Mouse (Mus musculus): Measurements from ENCODE around the gene Mex3b. TPM values are rescaled to one million over a fixed set of nuclear protein-coding genes. Genes with fewer than 3 reads are reported as not detected.

The Mex3b gene
- polyA plus RNA-seq, 1 experiment from 2014 or later = 14.8 TPM

DNA sequence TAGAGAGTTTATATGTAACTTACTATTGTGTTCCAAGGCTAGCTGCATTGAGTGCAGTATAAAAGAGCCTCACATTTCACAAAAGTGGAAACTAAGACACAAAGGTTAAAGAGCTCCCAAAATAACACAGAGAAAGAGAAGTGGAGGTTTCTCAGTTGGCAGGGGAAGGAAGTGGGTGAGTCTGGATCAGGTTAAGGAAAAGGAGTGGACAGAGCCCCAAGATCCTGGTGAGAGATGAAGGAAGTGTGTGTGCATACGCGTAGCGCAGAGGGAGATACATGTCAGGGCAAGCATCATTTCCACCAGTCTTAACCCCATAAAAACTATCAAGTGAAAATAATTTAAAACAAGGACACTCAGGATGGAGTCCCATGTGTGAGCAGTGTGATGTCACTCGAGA is 15.5 kb upstream of the Mex3b start:
- no peak for DNase-seq (ENCODE audit: low spot score)
- Histone ChIP-seq H3K4me1 (peaks cover 7% of the 10 kb centered on the region; the same call in 1 of the 2 replicates), H3K9me3 (no peaks in the 10 kb centered on the region), H3K27ac (no peak overlapping the region), H3K36me3 (no peaks in the 10 kb centered on the region), H3K27me3 (ENCODE audit: insufficient read depth, poor library complexity, severe bottlenecking) (0 out of 2 replicates have a peak, but pooled peaks cover 8% of the 10 kb centered on the region), H3K4me3 (no peak overlapping the region)
- WGBS = 87% methylated on average over 4 of the region's 4 CpGs

DNA sequence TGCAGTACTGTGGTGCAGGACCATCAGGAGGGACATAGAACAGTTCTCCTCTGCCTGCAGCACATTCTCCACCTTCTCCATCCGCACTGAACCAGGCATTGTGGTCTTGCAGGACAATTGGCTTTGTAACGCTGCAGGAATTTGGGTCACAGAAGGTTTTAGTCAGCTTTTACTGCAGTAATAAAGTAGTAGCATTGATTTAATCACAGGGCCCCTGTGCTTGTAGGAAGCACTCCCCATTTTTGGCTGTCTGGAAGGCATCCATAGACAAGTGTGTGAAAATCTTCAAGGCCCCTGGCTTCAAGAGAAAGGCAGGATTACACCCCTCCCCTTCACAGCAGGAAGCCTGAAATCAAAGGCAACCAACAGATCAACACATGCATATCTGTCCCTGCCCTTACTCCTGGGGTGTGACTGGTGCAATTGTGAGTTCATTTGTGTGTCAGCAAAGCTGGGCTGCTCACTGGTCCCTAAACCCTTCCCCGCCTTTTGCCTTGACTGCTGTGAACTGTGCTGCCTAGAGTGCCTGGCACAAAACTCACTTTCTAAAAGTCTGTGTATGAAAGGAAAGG is 12.9 kb upstream of the Mex3b start:
- H3K27ac ChIP-seq = 0 out of 2 replicates have a peak overlapping the region, but pooled peaks have one; percentile 47
- peak; percentile 74 for DNase-seq (ENCODE audit: low spot score)

DNA sequence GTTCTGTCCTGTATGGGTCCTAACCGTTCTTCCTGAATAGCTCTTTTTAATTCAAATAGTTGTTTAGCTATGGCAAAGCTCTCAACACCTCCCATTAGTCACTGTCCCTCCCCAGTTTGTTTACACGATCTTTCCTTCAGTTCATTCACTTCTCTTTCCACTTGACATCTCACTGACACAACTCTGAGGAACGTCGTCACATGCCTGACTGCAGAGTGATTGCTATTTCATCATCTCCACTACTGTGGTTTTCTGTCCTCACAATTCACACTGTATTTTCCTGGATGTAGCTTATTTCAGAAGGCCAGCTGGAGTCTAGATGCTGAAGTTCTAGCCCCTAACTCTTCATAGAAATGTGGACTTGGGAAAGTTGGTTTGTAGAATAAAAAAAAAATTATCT is 8.5 kb upstream of the Mex3b start:
- 48% methylated on average over 4 of the region's 4 CpGs for WGBS

More for the DNA sequence above, 12.9 kb upstream of the Mex3b start:
- 0 out of 2 replicates have a peak, but pooled peaks cover 8% of the 10 kb centered on the region for H3K27me3 ChIP-seq (ENCODE audit: insufficient read depth, poor library complexity, severe bottlenecking)
- 31% methylated on average over 3 of the region's 3 CpGs for WGBS
- H3K4me3 ChIP-seq = no peak overlapping the region
- no peaks in the 10 kb centered on the region for H3K36me3 ChIP-seq
- peaks cover 7% of the 10 kb centered on the region; the same call in 1 of the 2 replicates for H3K4me1 ChIP-seq
- H3K9me3 ChIP-seq = no peaks in the 10 kb centered on the region

DNA sequence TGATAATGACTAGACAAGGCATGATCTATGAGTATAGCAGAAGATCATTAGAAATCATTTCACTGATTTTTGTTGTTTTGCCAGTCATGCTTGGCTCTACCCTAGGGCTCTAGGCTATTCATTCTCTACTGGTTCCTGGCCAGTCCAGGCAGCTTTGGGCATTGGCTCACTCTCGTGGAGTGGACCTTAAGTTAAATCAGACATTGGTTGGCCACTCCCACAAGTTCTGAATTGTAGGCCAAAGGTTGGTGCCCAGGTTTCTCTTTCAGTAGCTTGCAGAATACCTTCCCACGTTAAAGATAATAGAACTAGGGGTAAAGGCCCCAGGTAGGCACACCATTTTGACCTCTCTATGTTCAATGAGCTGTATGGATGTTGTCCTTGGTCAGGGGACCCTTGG is 6.5 kb upstream of the Mex3b start:
- no peak overlapping the region for H3K4me3 ChIP-seq
- H3K9me3 ChIP-seq = no peaks in the 10 kb centered on the region
- WGBS = 69% methylated on average over 2 of the region's 2 CpGs
- H3K27me3 ChIP-seq (ENCODE audit: insufficient read depth, poor library complexity, severe bottlenecking) = 0 out of 2 replicates have a peak, but pooled peaks cover 4% of the 10 kb centered on the region
- no peaks in the 10 kb centered on the region for H3K36me3 ChIP-seq
- peak; percentile 54 for DNase-seq (ENCODE audit: low spot score)
- no peak overlapping the region for H3K27ac ChIP-seq
- H3K4me1 ChIP-seq = no peaks in the 10 kb centered on the region

More for the DNA sequence above, 8.5 kb upstream of the Mex3b start:
- H3K4me1 ChIP-seq = peaks cover 7% of the 10 kb centered on the region; the same call in 1 of the 2 replicates
- H3K4me3 ChIP-seq = no peak overlapping the region
- DNase-seq (ENCODE audit: low spot score) = no peak
- H3K9me3 ChIP-seq = no peaks in the 10 kb centered on the region
- H3K36me3 ChIP-seq = no peaks in the 10 kb centered on the region
- 0 out of 2 replicates have a peak, but pooled peaks cover 8% of the 10 kb centered on the region for H3K27me3 ChIP-seq (ENCODE audit: insufficient read depth, poor library complexity, severe bottlenecking)
- H3K27ac ChIP-seq = no peak overlapping the region

DNA sequence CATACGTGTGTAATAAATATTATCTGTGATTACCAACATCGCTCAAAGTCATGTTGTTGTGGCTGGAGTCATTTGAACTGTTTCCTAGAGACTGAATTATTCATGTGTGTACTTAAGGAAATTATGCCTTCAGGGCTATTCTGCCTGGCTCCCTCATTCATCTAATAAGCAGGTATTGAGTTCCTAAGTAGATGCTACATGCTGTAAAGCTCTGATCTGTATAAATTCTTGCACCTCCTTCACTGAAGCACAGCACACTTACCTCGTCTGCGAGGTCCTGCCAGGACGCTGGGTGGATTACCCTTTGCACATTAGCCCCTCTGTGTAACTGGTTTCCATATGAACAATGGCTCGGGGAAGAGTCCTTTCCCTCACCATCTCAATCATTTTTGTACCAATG is 3.8 kb upstream of the Mex3b start:
- WGBS = 76% methylated on average over 6 of the region's 6 CpGs
- DNase-seq (ENCODE audit: low spot score) = peak; percentile 38
- H3K36me3 ChIP-seq = no peaks in the 10 kb centered on the region
- H3K27me3 ChIP-seq (ENCODE audit: insufficient read depth, poor library complexity, severe bottlenecking) = no peaks in the 10 kb centered on the region
- no peaks in the 10 kb centered on the region for H3K9me3 ChIP-seq
- H3K4me3 ChIP-seq = no peak overlapping the region
- H3K4me1 ChIP-seq = no peaks in the 10 kb centered on the region
- H3K27ac ChIP-seq = no peak overlapping the region

DNA sequence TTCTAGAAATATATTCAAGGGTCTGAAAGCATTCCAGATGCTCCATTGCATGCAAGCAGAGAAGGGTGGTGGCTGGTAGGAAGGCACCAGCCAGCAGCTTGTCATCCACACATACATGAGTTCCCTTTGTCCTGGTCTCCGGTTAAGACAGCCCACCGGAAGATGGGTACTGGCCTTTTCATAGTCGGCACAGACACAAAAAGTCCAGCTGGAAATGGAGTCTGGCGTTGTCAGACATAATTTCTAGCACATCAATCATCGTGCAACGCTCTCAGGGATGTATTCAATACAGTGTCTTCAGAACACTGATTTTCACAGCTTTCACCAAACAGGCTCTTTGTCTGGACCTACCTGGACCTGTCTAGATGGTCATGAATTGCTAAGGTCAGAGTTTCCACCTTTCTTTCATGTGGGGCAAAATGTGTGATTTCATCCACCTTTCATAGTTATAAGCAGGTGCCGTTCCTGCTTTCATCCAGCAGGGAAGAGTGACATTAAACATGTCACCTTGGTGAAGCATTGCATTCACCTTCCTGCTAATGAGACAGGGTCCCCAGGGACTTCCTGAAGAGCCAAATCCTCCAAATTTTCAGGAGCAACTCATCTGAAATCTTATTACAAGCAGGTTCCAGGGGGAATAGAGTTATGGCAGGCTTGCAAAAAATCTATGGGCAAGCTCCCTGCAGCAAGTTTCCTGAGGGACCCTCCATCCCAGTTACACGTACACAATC is 2.7 kb upstream of the Mex3b start:
- peak; percentile 35 for DNase-seq (ENCODE audit: low spot score)
- Histone ChIP-seq H3K4me3 (peak overlapping the region; percentile 94; the same call in 1 of the 2 replicates), H3K9me3 (no peaks in the 10 kb centered on the region), H3K27me3 (ENCODE audit: insufficient read depth, poor library complexity, severe bottlenecking) (no peaks in the 10 kb centered on the region), H3K4me1 (peaks cover 10% of the 10 kb centered on the region), H3K36me3 (peaks cover 6% of the 10 kb centered on the region), H3K27ac (peak overlapping the region; percentile 99; the same call in 1 of the 2 replicates)
- WGBS = 63% methylated on average over 8 of the region's 8 CpGs

DNA sequence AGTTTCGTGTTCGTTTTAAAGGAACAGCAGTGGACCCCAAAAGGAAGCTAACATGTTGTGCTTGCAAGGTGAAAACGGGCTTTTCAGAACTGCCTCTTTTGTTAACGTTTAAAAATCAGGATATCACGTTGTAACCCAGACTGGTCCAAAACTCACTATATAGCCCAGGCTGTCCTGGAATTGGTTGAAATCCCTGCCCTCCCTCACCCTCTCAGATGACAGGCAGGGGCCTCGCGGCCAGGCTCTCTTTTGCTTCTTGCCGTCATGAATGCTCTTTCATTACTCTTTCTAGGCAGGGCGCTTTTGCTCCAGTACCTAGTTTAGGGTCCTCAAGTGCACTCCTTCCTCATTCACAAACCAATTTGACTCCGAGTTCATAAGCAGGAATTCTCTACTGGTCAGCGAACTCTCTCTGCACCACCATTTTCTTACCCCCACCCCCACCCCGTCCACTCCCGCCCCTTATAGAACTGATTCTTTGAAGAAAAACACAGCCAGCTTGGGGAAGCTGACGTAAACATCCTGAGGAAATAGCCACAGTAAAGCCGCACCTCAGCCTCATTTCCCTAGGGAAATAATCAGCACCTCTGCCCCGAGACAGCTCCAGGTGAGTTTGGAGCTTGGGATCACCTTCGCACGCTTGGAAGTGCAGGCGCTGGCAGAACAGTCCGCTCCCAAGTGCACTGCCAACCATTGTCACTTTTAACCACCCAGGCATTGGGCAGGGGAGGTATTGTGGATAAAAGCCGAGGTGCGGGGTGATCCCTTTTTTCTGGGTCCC is 2.0 kb upstream of the Mex3b start:
- peaks cover 14% of the 10 kb centered on the region for H3K36me3 ChIP-seq
- H3K27me3 ChIP-seq (ENCODE audit: insufficient read depth, poor library complexity, severe bottlenecking) = no peaks in the 10 kb centered on the region
- DNase-seq (ENCODE audit: low spot score) = no peak
- H3K4me3 ChIP-seq = peak overlapping the region; percentile 94
- peaks cover 17% of the 10 kb centered on the region for H3K4me1 ChIP-seq
- H3K27ac ChIP-seq = peak overlapping the region; percentile 99
- 2% methylated on average over 22 of the region's 22 CpGs for WGBS
- H3K9me3 ChIP-seq = no peaks in the 10 kb centered on the region

DNA sequence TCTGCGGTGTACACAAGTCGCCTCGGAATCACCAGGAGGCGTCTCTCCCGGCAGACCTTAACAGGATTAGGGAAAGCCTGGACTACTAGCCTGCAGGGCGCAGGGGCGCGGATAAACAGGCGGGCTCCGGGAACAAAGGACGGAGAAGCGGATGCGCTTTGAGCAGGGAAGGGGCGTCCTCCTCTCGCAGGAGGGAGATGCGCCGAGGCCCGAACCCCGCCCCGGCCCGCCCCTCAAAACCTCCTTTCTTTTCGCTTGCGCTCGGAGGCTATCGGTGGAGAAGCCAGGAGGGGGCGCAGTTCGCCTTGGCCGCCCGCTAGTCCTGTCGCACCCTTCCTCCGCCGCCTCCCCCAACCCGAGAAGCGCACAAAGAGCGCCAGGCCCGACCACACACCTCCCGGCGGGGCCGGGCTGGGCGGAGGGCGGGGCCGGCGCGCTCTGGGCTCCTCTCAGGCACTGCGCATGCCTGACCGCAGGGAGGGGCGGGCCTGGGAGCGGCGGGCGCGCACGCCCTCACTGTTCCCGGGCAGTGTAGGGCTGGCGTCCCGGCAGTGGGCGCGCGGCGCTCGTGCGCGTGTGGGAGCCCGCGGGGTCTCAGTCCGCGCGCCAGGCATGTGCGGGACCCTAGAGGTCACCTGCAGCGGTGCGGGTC is 1.2 kb upstream of the Mex3b start:
- peaks cover 14% of the 10 kb centered on the region for H3K36me3 ChIP-seq
- peak overlapping the region; percentile 99 for H3K27ac ChIP-seq
- under 1% methylated on average over 64 of the region's 70 CpGs for WGBS
- peak; percentile 97 for DNase-seq (ENCODE audit: low spot score)
- H3K9me3 ChIP-seq = no peaks in the 10 kb centered on the region
- peaks cover 20% of the 10 kb centered on the region for H3K4me1 ChIP-seq
- peak overlapping the region; percentile 94 for H3K4me3 ChIP-seq
- H3K27me3 ChIP-seq (ENCODE audit: insufficient read depth, poor library complexity, severe bottlenecking) = no peaks in the 10 kb centered on the region

DNA sequence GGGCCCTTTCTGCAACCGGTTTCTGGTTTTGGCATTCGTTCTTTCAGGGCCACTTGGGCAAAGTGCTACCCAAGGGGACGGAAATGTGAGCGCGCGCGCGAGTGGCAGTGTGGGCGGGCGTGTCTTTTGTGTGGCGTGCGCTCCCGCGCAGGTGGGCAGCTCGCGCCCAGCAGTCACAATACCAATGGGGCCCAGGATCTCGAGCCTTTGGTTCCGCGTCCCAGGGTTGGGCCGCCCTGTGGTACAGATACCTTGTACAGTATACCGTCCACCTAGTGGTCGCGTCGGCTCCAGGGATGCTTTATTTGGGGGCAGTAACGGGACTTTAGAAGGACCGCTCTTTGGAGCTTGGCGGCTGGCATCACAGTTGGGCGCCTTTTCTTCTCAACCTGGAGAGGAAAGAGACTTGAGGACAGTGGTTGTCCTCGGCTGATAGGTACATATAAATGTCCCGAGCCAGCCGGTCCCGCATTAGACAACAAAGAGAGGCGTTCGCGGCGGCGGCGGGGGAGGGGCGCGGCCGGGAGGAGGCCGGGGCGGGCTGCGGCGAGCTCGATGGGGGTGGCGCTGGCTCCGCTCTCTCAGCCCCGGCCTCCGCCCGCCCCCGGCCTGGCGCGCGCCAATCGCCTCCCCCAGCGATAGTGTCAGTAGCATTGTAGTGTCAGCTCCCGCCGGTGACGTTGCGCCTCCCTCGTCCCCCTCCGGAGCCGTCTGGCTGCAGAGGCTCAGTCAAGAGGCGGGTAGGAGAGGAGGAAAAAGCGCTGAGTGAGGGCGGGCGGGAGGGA is 455 bp upstream of the Mex3b start:
- Histone ChIP-seq H3K4me1 (peaks cover 21% of the 10 kb centered on the region), H3K9me3 (no peaks in the 10 kb centered on the region), H3K4me3 (peak overlapping the region; percentile 94), H3K27ac (peak overlapping the region; percentile 99), H3K36me3 (peaks cover 14% of the 10 kb centered on the region), H3K27me3 (ENCODE audit: insufficient read depth, poor library complexity, severe bottlenecking) (no peaks in the 10 kb centered on the region)
- peak; percentile 98 for DNase-seq (ENCODE audit: low spot score)
- under 1% methylated on average over 64 of the region's 68 CpGs for WGBS

DNA sequence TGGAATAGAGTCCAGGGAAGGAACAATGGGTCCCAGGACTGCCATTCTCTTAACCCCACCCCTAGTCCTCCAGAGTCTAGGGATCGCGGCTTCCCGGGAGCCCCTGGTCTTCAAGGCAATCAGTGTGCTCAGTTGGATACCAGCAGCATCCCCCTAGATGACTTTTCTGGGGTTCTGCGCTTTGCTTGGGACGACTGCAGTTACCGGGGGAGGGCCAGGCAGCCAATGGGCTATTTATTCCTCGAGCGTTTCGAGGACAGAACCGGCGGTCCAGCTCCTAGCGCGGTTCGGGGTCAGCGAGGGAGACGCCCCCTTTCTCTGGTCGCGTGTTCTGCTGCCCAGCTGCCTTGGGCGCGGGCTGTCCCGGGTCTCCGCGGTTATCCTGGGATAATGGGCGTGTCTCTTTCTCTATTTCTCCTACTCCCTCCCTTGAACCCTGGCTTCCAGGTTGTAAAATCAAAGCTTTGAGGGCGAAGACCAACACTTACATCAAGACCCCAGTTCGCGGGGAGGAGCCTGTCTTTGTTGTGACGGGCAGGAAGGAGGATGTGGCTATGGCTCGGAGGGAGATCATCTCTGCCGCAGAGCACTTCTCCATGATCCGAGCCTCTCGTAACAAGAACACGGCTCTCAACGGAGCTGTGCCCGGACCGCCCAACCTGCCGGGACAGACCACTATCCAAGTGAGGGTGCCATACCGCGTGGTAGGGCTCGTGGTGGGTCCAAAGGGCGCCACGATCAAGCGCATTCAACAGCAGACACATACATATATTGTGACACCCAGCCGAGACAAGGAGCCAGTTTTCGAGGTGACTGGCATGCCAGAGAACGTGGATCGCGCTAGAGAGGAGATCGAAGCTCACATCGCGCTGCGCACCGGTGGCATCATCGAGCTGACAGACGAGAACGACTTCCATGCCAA is 1.4 kb downstream of the Mex3b start:
- no peaks in the 10 kb centered on the region for H3K9me3 ChIP-seq
- peak overlapping the region; percentile 99 for H3K27ac ChIP-seq
- peak overlapping the region; percentile 94 for H3K4me3 ChIP-seq
- peak; percentile 78 for DNase-seq (ENCODE audit: low spot score)
- peaks cover 14% of the 10 kb centered on the region for H3K36me3 ChIP-seq
- under 1% methylated on average over 56 of the region's 56 CpGs for WGBS
- no peaks in the 10 kb centered on the region for H3K27me3 ChIP-seq (ENCODE audit: insufficient read depth, poor library complexity, severe bottlenecking)
- H3K4me1 ChIP-seq = peaks cover 27% of the 10 kb centered on the region

Data from heart, embryonic 10.5 days (tissue).